Mouse (Mus musculus): ENCODE data around the gene Pdap1.
"Not testable (repeated sequence)": the region's sequence is repeated elsewhere in the genome, so short reads cannot be mapped to it uniquely, and the experiment has no call there.

DNA sequence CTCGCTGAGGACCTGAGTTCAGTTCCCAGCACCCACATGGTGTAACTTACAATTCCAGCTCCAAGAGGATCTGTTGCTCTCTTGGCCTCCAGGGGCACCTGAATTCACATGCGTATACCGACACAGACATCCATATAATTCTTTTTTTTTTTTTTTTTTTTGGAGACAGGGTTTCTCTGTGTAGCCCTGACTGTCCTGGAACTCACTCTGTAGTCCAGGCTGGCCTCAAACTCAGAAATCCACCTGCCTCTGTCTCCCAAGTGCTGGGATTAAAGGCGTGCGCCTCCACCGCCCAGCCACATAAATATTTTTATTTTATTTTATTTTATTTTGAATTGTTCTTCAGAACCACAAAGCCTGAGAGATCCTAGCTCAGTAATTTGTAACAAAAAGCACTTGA is 56.8 kb downstream of the Pdap1 start:
- TF ChIP-seq POLR2A (IDR thresholded peaks at IDR 0.05; ENCODE audit: extremely low read depth, insufficient read depth, low read length); CTCF (IDR thresholded peaks at IDR 0.05; ENCODE audit: low read depth, low read length): not testable (repeated sequence)
